Mouse (Mus musculus) brain, embryonic 14.5 days (tissue): Measurements from ENCODE around the gene Fam193b.

ENCODE experiments used
- CTCF ChIP-seq: fragments of 200-500 bp; IDR thresholded peaks from 2 replicates; pipeline ENCODE4 v1.5.1; 2012; ENCODE audit warnings: inconsistent platforms, mild to moderate bottlenecking, moderate library complexity, borderline replicate concordance; ENCODE audit not compliant: insufficient read depth, insufficient read length; ENCODE audit errors: extremely low read depth
- POLR2A ChIP-seq: fragments of 200-500 bp; IDR thresholded peaks from 2 replicates; pipeline ENCODE4 v1.6.1; 2012; ENCODE audit warnings: mild to moderate bottlenecking, inconsistent platforms, borderline replicate concordance; ENCODE audit not compliant: poor library complexity, insufficient read depth, insufficient read length, severe bottlenecking; ENCODE audit errors: extremely low read depth

DNA sequence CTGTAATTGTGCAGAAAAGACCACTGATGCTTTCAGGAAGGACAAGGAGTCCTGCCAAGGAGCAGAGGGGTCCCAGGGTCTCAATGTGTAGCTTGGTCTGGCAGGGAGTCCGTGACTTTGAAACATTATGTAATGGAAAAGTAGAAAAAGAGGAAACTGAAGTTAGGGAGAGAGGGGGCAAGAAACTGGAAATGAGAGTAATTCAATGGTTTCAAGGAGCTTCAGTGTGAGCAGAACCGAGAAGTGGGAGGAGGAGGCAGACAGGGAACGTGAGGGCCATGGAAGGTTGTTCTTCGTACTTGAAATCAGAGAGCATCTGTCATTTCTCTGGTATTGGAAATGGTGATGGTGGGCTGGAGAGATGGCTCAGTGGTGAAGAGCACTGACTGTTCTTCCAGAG is 51.3 kb downstream of the Fam193b start:
- TF ChIP-seq POLR2A (no peak), CTCF (no peak)
